Mouse (Mus musculus): ENCODE measurements around the gene Flt3. TPM values are rescaled to one million over a fixed set of nuclear protein-coding genes. Genes with fewer than 3 reads are reported as not detected.

Gene Flt3
- total and polyA plus RNA-seq, 2 experiments from 2014 or later = 0.68 to 0.86 TPM

DNA sequence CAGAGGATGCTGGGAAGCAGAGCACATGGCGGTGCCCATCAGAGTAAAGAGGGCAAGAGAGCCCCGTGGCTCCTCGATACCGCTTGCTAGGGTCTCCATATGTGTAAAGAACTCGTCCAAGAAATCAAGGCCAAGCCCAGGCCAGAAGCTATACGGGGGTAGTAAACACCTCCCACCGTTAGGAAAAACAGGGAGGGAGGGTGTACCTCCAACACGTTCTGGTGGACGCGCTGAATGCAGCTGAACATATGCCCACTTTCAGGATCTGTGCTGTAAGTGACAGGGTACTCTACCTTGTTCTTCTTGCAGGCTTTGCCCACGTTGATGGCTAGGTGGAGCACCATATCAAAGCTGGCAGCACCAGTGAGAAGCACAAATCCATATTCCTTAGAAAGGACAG lies 74.4 kb downstream of the Flt3 start:
- Histone ChIP-seq H3K27me3 (ENCODE audit: insufficient read depth, low read length) (peaks cover 26% of the 10 kb centered on the region), H3K4me1 (ENCODE audit: insufficient read depth) (no peaks in the 10 kb centered on the region), H3K4me2 (ENCODE audit: low read depth) (no peak overlapping the region), H3K27ac (ENCODE audit: low read depth, low read length) (no peak overlapping the region), H3K9me3 (ENCODE audit: low read length) (no peaks in the 10 kb centered on the region), H3K4me3 (ENCODE audit: low read depth, low read length) (no peak overlapping the region), H3K9ac (no peak overlapping the region), H3K36me3 (ENCODE audit: insufficient read depth) (no peaks in the 10 kb centered on the region)
- DNase-seq (no peak), ATAC-seq (no peak)
- WGBS = 79% methylated on average over 11 of the region's 11 CpGs
- TF ChIP-seq CTCF (IDR thresholded peaks at IDR 0.05; ENCODE audit: low read depth) = no peak

DNA sequence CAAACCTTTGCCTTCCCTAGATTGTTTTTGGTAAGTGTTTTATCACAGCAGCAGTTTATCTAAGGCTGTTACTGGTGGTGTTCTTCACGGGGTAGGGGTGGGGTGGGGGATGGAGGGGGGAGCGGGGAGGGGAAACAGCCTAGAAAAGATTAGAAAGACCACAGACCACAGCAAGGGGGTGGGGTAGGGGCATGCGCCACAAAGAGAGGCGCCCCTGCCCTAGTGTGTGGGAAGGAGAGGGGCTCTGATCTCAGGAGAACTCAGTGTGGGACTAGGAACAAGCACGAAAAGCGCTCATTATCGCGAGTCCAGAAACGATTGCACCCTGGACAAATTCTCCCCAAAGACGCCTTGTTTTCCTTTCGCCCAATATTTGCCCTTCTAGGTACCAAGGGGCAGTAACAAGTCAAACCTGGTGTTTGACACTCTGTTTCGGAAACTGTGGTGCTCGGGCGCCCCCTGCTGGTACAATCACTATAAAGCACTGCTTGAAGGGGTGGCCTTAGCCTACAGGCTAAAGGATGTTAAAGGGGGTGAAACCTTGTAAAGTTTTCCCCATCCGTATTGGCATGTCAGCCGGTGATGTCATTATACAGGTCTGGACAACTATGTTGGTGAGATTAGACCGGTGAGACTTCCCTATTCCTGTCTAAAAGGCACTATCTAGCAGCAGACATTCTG lies 76.9 kb downstream of the Flt3 start:
- no peak for ATAC-seq
- Histone ChIP-seq H3K4me2 (ENCODE audit: low read depth) (no peak overlapping the region), H3K4me3 (ENCODE audit: low read depth, low read length) (no peak overlapping the region), H3K9me3 (ENCODE audit: low read length) (no peaks in the 10 kb centered on the region), H3K36me3 (ENCODE audit: insufficient read depth) (no peaks in the 10 kb centered on the region), H3K9ac (no peak overlapping the region), H3K4me1 (ENCODE audit: insufficient read depth) (no peaks in the 10 kb centered on the region), H3K27ac (ENCODE audit: low read depth, low read length) (no peak overlapping the region), H3K27me3 (ENCODE audit: insufficient read depth, low read length) (peaks cover 34% of the 10 kb centered on the region)
- DNase-seq = peak; percentile 64
- TF ChIP-seq CTCF (IDR thresholded peaks at IDR 0.05; ENCODE audit: low read depth) = peak; percentile 81
- WGBS = 22% methylated on average over 17 of the region's 17 CpGs

DNA sequence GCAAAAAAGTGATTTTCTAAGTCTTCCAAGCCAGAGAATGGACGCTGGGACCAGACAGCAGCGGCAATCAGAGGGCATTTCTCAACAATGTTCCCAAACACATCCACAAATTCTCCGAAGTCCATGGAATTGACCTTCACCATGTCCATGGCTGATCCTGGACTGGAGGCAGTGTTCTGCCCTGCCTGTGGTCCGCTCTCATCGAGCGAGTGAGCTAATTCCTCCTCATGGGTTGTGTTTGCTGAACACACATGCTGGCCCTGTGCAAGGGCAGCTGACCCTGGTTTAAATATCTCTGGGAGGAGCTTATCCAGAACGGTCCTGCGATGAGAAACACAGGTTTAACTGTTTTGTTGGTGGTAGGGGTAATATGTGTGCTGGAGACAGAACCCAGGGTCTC lies 78.1 kb downstream of the Flt3 start, which contains the start of gene Urad:
Gene Urad, minus strand, starts transcription at position 258 of the 400 bp plus-strand sequence.
- Histone ChIP-seq H3K27me3 (ENCODE audit: insufficient read depth, low read length) (peaks cover 46% of the 10 kb centered on the region), H3K36me3 (ENCODE audit: insufficient read depth) (no peaks in the 10 kb centered on the region)
- WGBS = 78% methylated on average over 8 of the region's 8 CpGs

DNA sequence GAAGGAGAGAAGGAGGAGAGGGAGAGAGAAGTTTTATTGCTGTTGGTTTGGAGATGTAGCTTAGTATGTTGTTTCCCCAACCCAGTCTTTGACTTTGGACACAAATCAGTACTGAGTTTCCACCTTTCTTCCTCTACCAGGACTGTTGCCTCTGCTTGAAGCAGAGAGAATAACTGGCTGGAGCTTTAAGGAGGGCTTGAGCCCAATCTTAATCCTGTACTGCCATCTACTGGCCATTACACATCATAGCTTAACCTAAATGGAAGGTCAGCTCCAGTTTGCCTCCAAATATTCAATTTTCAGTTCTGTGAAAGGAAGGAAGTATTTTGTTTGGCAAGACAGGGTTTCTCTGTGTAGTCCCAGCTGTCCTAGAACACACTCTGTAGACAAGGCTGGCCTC lies 80.6 kb downstream of the Flt3 start:
- ATAC-seq = peak; percentile 78
- H3K4me3 ChIP-seq (ENCODE audit: low read depth, low read length) = no peak overlapping the region
- no peak overlapping the region for H3K4me2 ChIP-seq (ENCODE audit: low read depth)
- no peaks in the 10 kb centered on the region for H3K36me3 ChIP-seq (ENCODE audit: insufficient read depth)
- no peaks in the 10 kb centered on the region for H3K4me1 ChIP-seq (ENCODE audit: insufficient read depth)
- H3K9me3 ChIP-seq (ENCODE audit: low read length) = no peaks in the 10 kb centered on the region
- peak; percentile 82 for DNase-seq
- H3K27me3 ChIP-seq (ENCODE audit: insufficient read depth, low read length) = peaks cover 70% of the 10 kb centered on the region
- no peak overlapping the region for H3K9ac ChIP-seq
- no peak overlapping the region for H3K27ac ChIP-seq (ENCODE audit: low read depth, low read length)
- peak; percentile 92 for TF ChIP-seq CTCF (IDR thresholded peaks at IDR 0.05; ENCODE audit: low read depth)

More for the DNA sequence above, 78.1 kb downstream of the Flt3 start, which contains the start of gene Urad:
- Histone ChIP-seq H3K9ac (no peak within 1 kb of the TSS), H3K4me2 (ENCODE audit: low read depth) (no peak within 1 kb of the TSS), H3K9me3 (ENCODE audit: low read length) (no peaks in the 10 kb centered on the region), H3K4me3 (ENCODE audit: low read depth, low read length) (no peak within 1 kb of the TSS), H3K4me1 (ENCODE audit: insufficient read depth) (no peaks in the 10 kb centered on the region), H3K27ac (ENCODE audit: low read depth, low read length) (no peak within 1 kb of the TSS)
- TF ChIP-seq CTCF (IDR thresholded peaks at IDR 0.05; ENCODE audit: low read depth) = no peak
- no peak for DNase-seq
- no peak for ATAC-seq

DNA sequence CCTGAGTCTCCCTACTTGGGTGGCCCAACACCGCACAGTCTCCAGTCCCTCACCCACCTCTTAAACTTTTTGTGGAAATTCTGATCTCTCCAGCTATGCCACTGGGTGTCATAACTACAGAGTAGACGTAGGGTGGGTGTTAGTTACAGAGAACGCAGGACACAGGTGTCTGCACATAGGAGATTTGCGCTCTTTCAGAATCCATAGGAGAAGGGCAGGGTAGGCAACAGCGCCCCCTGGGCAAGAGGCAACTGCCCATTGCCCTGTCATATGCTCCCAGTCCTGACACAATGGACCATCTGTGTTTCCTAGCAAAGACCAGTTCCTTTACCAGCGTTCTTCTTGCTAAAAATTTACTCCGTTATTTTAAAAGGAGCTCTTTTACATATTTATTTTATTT lies 82.3 kb downstream of the Flt3 start:
- no peak for DNase-seq
- Histone ChIP-seq H3K9ac (no peak overlapping the region), H3K4me2 (ENCODE audit: low read depth) (no peak overlapping the region), H3K36me3 (ENCODE audit: insufficient read depth) (no peaks in the 10 kb centered on the region), H3K27ac (ENCODE audit: low read depth, low read length) (no peak overlapping the region), H3K4me3 (ENCODE audit: low read depth, low read length) (no peak overlapping the region), H3K27me3 (ENCODE audit: insufficient read depth, low read length) (peaks cover 80% of the 10 kb centered on the region), H3K4me1 (ENCODE audit: insufficient read depth) (no peaks in the 10 kb centered on the region), H3K9me3 (ENCODE audit: low read length) (no peaks in the 10 kb centered on the region)
- ATAC-seq = no peak
- WGBS = 23% methylated on average over 7 of the region's 7 CpGs
- 0 out of 2 replicates have a peak, but pooled peaks have one; percentile 13 for TF ChIP-seq CTCF (IDR thresholded peaks at IDR 0.05; ENCODE audit: low read depth)

DNA sequence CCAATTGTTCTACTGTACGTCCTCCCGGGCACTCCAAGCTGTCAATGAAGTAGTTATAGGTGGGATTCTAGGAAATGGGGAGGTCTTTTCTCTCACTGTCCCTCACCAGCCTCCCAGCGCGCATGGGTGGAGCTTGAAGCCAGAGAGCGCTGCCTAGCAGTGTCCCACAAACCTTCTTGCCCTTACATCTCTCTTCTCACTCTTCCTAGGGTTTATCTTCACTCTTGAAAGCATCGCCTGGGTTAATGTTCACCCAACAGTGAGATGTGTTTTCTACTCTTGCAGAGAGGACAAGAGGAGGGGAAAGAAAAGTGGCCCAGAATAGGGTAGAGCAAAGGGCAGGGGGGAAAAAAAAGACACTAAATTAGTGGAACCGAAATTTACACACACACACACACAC lies 83.0 kb downstream of the Flt3 start:
- Histone ChIP-seq H3K27me3 (ENCODE audit: insufficient read depth, low read length) (peaks cover 80% of the 10 kb centered on the region), H3K9me3 (ENCODE audit: low read length) (no peaks in the 10 kb centered on the region), H3K36me3 (ENCODE audit: insufficient read depth) (no peaks in the 10 kb centered on the region), H3K9ac (no peak overlapping the region), H3K4me2 (ENCODE audit: low read depth) (no peak overlapping the region), H3K4me3 (ENCODE audit: low read depth, low read length) (no peak overlapping the region), H3K4me1 (ENCODE audit: insufficient read depth) (no peaks in the 10 kb centered on the region), H3K27ac (ENCODE audit: low read depth, low read length) (no peak overlapping the region)
- no peak for DNase-seq
- no peak for ATAC-seq
- WGBS = 3% methylated on average over 7 of the region's 7 CpGs
- TF ChIP-seq CTCF (IDR thresholded peaks at IDR 0.05; ENCODE audit: low read depth) = no peak

DNA sequence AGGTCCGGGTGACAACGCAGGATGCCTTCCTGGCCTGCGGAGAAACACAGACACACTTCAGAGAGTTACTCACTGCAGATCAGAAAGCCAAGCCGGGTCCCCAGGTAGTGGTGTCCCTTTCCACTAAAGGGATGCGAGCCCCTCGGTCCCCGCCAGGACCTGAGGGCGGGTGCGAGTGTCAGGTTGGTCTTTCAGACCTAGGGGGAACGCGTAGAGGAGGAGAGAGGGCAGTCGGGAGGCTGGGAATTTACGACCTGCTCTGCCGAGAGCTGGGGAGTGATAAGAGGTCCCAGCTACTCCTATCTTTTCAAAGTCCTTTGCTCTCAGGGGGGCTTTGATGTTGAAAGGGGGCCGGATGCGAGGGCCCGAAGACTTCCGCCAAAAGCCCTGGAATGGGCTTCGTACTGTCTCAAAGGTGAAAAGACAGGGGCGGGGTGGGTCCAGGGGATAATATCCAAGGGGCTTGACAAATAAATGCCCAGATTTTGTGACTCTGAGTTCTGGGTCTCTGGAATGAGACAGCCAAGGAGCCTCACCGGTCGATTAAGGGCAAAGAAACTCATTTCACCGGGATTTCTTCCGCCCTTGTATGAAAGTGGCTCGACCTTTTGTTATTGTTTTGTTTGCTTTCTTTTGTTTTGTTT lies 84.7 kb downstream of the Flt3 start:
- Histone ChIP-seq H3K4me3 (ENCODE audit: low read depth, low read length) (0 out of 2 replicates have a peak overlapping the region, but pooled peaks have one; percentile 5), H3K9ac (no peak overlapping the region), H3K27ac (ENCODE audit: low read depth, low read length) (no peak overlapping the region), H3K4me1 (ENCODE audit: insufficient read depth) (no peaks in the 10 kb centered on the region), H3K27me3 (ENCODE audit: insufficient read depth, low read length) (peaks cover 85% of the 10 kb centered on the region), H3K36me3 (ENCODE audit: insufficient read depth) (no peaks in the 10 kb centered on the region), H3K4me2 (ENCODE audit: low read depth) (no peak overlapping the region), H3K9me3 (ENCODE audit: low read length) (no peaks in the 10 kb centered on the region)
- TF ChIP-seq CTCF (IDR thresholded peaks at IDR 0.05; ENCODE audit: low read depth) = no peak
- ATAC-seq = no peak
- under 1% methylated on average over 25 of the region's 25 CpGs for WGBS
- no peak for DNase-seq

Measured in forebrain, postnatal 0 days (tissue).